Mouse (Mus musculus) forebrain, embryonic 15.5 days (tissue): ENCODE measurements around the gene Iffo2. TPM values are rescaled to one million over a fixed set of nuclear protein-coding genes. Genes with fewer than 3 reads are reported as not detected.

Source experiments
- ATAC-seq: fragments of 200-750 bp; cut with Nextera tagmentation; replicated peaks from 2 replicates; pipeline ENCODE4 v1.8.0; 2017; ENCODE audit warnings: mild to moderate bottlenecking, moderate TSS enrichment, moderate library complexity
- H3K27ac ChIP-seq: fragments of 300-500 bp; sonication (generic); replicated peaks from 2 replicates; pipeline ENCODE4 v1.5.1; 2015; ENCODE audit warnings: mild to moderate bottlenecking, inconsistent platforms
- H3K27me3 ChIP-seq: fragments of 300-500 bp; sonication (generic); 2 replicates; pipeline ENCODE4 v1.6.1; 2015; ENCODE audit warnings: inconsistent platforms
- H3K36me3 ChIP-seq: fragments of 300-500 bp; sonication (generic); 2 replicates; pipeline ENCODE4 v1.6.1; 2015; ENCODE audit warnings: mild to moderate bottlenecking, inconsistent platforms
- H3K4me1 ChIP-seq: fragments of 300-500 bp; sonication (generic); 2 replicates; pipeline ENCODE4 v1.6.1; 2015; ENCODE audit warnings: inconsistent platforms
- H3K4me2 ChIP-seq: fragments of 300-500 bp; sonication (generic); replicated peaks from 2 replicates; pipeline ENCODE4 v1.6.1; 2015; ENCODE audit warnings: mild to moderate bottlenecking, inconsistent platforms
- H3K4me3 ChIP-seq: fragments of 300-500 bp; sonication (generic); 2 replicates; pipeline ENCODE4 v1.5.1; 2015; ENCODE audit warnings: mild to moderate bottlenecking, inconsistent platforms
- H3K9ac ChIP-seq: fragments of 300-500 bp; sonication (generic); replicated peaks from 2 replicates; pipeline ENCODE4 v1.6.1; 2015; ENCODE audit warnings: mild to moderate bottlenecking, inconsistent platforms
- H3K9me3 ChIP-seq: fragments of 300-500 bp; sonication (generic); 2 replicates; pipeline ENCODE4 v1.6.1; 2016; ENCODE audit warnings: inconsistent platforms
- WGBS: fragments of 180-500 bp; shearing (Covaris S2); methylation state at CpG from one replicate; pipeline ENCODE4 v1.1.7; 2015; ENCODE audit warnings: mixed read lengths; 5-methylcytosine and 5-hydroxymethylcytosine counted together
- polyA plus RNA-seq: library from polyadenylated mRNA; unstranded; fragments of >200 nt; fragmentation: Nextera tagmentation; extraction: Ambion mirVana; gene quantifications from 2 replicates; pipeline ENCODE4 v1.2.1, GENCODE M21; 2015

Gene Iffo2
- polyA plus RNA-seq, 1 experiment from 2014 or later = 5.7 TPM

GRCm38 (mm10) chr4:139622373-139623282 is 92.3 kb downstream of the Iffo2 start, which contains the start of gene Aldh4a1:
Gene Aldh4a1, plus strand, starts transcription at chr4:139622866.
- Histone ChIP-seq H3K36me3 (no peaks in the 10 kb centered on the region), H3K4me1 (peaks cover 27% of the 10 kb centered on the region), H3K27ac (peak within 1 kb of the TSS; percentile 94), H3K27me3 (no peaks in the 10 kb centered on the region), H3K4me2 (peak within 1 kb of the TSS; percentile 91), H3K9me3 (no peaks in the 10 kb centered on the region), H3K4me3 (peak within 1 kb of the TSS; percentile 83), H3K9ac (peak within 1 kb of the TSS; percentile 81)
- 1% methylated on average over 38 of the region's 38 CpGs for WGBS
- peak; percentile 100 for ATAC-seq

GRCm38 (mm10) chr4:139623434-139624115 is 93.2 kb downstream of the Iffo2 start:
- Histone ChIP-seq H3K27me3 (no peaks in the 10 kb centered on the region), H3K4me2 (peak overlapping the region; percentile 91), H3K4me3 (peak overlapping the region; percentile 83), H3K9me3 (no peaks in the 10 kb centered on the region), H3K4me1 (peaks cover 27% of the 10 kb centered on the region), H3K27ac (peak overlapping the region; percentile 94; the same call in 1 of the 2 replicates), H3K36me3 (no peaks in the 10 kb centered on the region), H3K9ac (peak overlapping the region; percentile 81)
- WGBS = 23% methylated on average over 21 of the region's 21 CpGs
- ATAC-seq = no peak

DNA sequence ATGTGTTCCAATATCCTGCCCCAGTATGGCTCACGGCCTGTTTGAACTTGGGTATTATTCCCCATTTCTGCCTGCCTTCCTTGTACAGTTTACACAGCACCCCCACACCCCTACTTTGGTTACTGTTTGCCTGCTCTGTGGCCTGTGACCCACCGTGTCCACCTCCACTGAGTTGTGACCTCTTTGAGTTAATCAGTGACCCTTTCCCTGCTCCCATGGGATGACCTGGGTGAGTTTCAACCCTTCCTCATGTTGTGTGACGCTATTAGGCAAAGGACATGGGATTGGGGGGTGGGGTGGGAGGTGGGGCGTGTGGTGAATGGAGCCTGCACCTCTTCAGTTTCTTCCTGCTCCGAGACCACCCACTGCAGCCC is 93.8 kb downstream of the Iffo2 start:
- no peaks in the 10 kb centered on the region for H3K9me3 ChIP-seq
- peak overlapping the region; percentile 81 for H3K9ac ChIP-seq
- peak overlapping the region; percentile 91 for H3K4me2 ChIP-seq
- WGBS = 66% methylated on average over 5 of the region's 5 CpGs
- H3K36me3 ChIP-seq = no peaks in the 10 kb centered on the region
- no peak for ATAC-seq
- peaks cover 27% of the 10 kb centered on the region for H3K4me1 ChIP-seq
- H3K4me3 ChIP-seq = peak overlapping the region; percentile 83
- H3K27me3 ChIP-seq = no peaks in the 10 kb centered on the region
- H3K27ac ChIP-seq = no peak overlapping the region

DNA sequence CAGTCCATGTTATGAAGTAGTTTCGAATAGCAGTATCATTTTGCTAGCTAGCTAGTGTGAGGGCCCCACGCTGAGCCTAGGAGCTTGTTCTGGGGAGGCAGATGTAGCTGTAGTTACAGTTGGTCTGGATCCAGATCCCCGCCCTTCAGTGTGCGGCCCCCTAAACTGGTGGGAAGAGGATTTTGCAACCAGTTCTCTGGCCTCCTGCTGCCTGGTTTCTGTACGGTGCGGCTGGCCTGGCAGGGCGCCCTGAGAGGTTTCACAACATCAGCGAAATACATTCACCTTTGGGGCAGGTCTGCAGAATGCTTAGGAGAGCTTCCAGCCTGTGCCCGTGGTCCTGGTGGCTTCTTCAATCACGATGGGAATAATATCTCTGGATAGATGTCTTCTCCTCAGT is 94.4 kb downstream of the Iffo2 start:
- H3K9ac ChIP-seq = peak overlapping the region; percentile 81; the same call in 1 of the 2 replicates
- peaks cover 27% of the 10 kb centered on the region for H3K4me1 ChIP-seq

GRCm38 (mm10) chr4:139627361-139627760 is 97.0 kb downstream of the Iffo2 start:
- no peak overlapping the region for H3K9ac ChIP-seq
- ATAC-seq = no peak
- WGBS = 96% methylated on average over 11 of the region's 11 CpGs

More for the DNA sequence above, 94.4 kb downstream of the Iffo2 start:
- H3K27me3 ChIP-seq = no peaks in the 10 kb centered on the region
- no peak for ATAC-seq
- 72% methylated on average over 10 of the region's 10 CpGs for WGBS
- peak overlapping the region; percentile 91 for H3K4me2 ChIP-seq
- no peaks in the 10 kb centered on the region for H3K36me3 ChIP-seq
- no peak overlapping the region for H3K4me3 ChIP-seq
- H3K9me3 ChIP-seq = no peaks in the 10 kb centered on the region
- no peak overlapping the region for H3K27ac ChIP-seq

GRCm38 (mm10) chr4:139630171-139630570 is 99.8 kb downstream of the Iffo2 start:
- Histone ChIP-seq H3K4me3 (no peak overlapping the region), H3K9me3 (no peaks in the 10 kb centered on the region), H3K4me2 (no peak overlapping the region), H3K9ac (no peak overlapping the region), H3K27me3 (no peaks in the 10 kb centered on the region), H3K27ac (no peak overlapping the region), H3K4me1 (no peaks in the 10 kb centered on the region), H3K36me3 (no peaks in the 10 kb centered on the region)
- 77% methylated on average over 10 of the region's 10 CpGs for WGBS
- no peak for ATAC-seq

More at GRCm38 (mm10) chr4:139627361-139627760, 97.0 kb downstream of the Iffo2 start:
- no peaks in the 10 kb centered on the region for H3K9me3 ChIP-seq
- no peaks in the 10 kb centered on the region for H3K27me3 ChIP-seq
- H3K4me2 ChIP-seq = no peak overlapping the region
- H3K36me3 ChIP-seq = no peaks in the 10 kb centered on the region
- no peak overlapping the region for H3K27ac ChIP-seq
- H3K4me1 ChIP-seq = peaks cover 18% of the 10 kb centered on the region
- H3K4me3 ChIP-seq = no peak overlapping the region

DNA sequence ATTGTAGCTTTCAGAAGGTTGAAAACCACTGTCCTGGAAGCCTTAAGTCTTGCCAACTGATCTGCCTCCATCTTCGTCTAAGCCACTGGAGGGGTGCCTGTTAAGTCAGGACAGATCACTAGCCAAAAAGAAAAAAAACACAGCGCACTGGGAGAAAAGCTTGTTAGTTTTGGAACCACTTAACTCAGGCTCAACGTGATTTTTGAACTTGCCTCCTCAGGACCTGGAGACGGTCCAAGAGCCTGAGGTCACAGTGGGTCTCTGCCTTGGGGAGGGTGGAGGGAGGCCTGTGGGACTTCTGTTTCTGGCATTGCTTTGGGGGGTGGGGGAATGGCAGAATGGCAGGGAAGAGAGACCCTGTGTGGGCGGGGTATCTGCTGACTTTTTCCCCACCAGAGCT is 100.8 kb downstream of the Iffo2 start:
- H3K9ac ChIP-seq = no peak overlapping the region

GRCm38 (mm10) chr4:139631569-139632253 is 101.4 kb downstream of the Iffo2 start:
- no peaks in the 10 kb centered on the region for H3K27me3 ChIP-seq
- no peak overlapping the region for H3K4me2 ChIP-seq
- no peak overlapping the region for H3K9ac ChIP-seq
- H3K4me3 ChIP-seq = no peak overlapping the region
- H3K4me1 ChIP-seq = no peaks in the 10 kb centered on the region
- 84% methylated on average over 7 of the region's 7 CpGs for WGBS
- no peak overlapping the region for H3K27ac ChIP-seq
- ATAC-seq = no peak
- H3K9me3 ChIP-seq = no peaks in the 10 kb centered on the region
- no peaks in the 10 kb centered on the region for H3K36me3 ChIP-seq

More for the DNA sequence above, 100.8 kb downstream of the Iffo2 start:
- H3K4me3 ChIP-seq = no peak overlapping the region
- no peak overlapping the region for H3K27ac ChIP-seq
- H3K4me2 ChIP-seq = no peak overlapping the region
- no peaks in the 10 kb centered on the region for H3K4me1 ChIP-seq
- no peak for ATAC-seq
- H3K9me3 ChIP-seq = no peaks in the 10 kb centered on the region
- H3K27me3 ChIP-seq = no peaks in the 10 kb centered on the region
- H3K36me3 ChIP-seq = no peaks in the 10 kb centered on the region
- 68% methylated on average over 5 of the region's 5 CpGs for WGBS

DNA sequence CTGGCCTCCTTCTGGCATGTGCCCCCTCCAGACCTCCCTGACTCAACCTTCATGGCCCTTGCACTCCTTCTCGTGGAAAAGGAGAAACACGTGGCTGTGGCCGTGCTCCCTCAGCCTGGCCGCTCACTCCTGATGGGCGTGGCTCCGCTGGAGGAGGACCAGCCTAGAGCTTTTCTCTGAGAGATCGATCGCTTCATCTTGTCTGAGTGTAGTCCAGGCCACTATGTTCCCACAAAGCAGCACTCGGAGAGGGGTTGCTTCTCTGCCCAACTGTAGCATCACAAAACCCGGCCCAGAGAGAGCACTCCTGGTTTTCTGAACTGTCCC is 101.9 kb downstream of the Iffo2 start:
- no peak for ATAC-seq
- Histone ChIP-seq H3K4me1 (no peaks in the 10 kb centered on the region), H3K27ac (no peak overlapping the region), H3K27me3 (no peaks in the 10 kb centered on the region), H3K36me3 (no peaks in the 10 kb centered on the region), H3K4me2 (no peak overlapping the region), H3K4me3 (no peak overlapping the region), H3K9ac (no peak overlapping the region), H3K9me3 (no peaks in the 10 kb centered on the region)
- WGBS = 84% methylated on average over 10 of the region's 10 CpGs

DNA sequence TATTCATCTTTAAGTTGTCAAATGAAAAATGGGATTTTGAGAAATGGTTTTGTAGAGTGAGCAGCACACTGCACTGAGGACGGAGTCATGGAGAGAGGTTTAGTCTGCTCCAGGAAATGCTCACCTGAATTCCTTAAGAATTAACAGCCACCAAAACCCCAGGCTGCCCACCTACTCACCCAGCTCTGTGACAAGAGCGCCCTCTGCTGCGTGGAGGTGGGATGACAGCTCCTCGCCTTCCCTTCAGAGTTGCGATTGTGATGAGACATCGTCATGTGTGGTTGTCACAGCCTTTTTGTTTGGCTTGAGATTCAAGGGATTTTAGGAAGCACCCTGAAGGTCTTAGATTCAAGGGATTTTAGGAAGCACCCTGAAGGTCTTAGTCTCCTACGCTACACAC is 106.0 kb downstream of the Iffo2 start:
- WGBS = 25% methylated on average over 7 of the region's 7 CpGs
- no peak overlapping the region for H3K9ac ChIP-seq
- H3K27ac ChIP-seq = no peak overlapping the region
- H3K4me2 ChIP-seq = no peak overlapping the region
- no peaks in the 10 kb centered on the region for H3K4me1 ChIP-seq
- peaks cover 2% of the 10 kb centered on the region; the same call in 1 of the 2 replicates for H3K27me3 ChIP-seq
- no peaks in the 10 kb centered on the region for H3K9me3 ChIP-seq
- no peak overlapping the region for H3K4me3 ChIP-seq
- no peaks in the 10 kb centered on the region for H3K36me3 ChIP-seq
- no peak for ATAC-seq

DNA sequence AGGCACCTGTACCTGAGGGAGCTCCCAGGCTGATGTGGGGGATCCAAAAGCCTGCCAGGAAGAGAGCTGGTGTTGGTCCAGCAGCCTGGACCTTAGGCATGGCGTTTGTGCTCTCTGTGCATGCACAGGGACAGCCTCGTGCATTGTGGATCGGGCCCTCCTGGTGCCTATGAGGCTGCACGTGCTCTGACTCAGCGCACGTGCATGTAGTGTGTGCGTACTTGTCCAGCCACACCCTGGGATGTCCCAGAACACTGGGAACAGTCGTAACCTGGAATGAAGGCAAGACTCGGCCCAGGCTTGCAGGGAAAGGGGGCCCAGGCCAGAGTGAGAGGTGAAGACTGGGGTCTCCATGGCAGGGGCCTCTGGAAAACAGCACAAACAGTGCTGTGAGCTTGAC is 107.5 kb downstream of the Iffo2 start:
- H3K4me2 ChIP-seq = no peak overlapping the region
- no peaks in the 10 kb centered on the region for H3K9me3 ChIP-seq
- H3K27ac ChIP-seq = no peak overlapping the region
- 88% methylated on average over 9 of the region's 9 CpGs for WGBS
- H3K36me3 ChIP-seq = no peaks in the 10 kb centered on the region
- H3K4me3 ChIP-seq = no peak overlapping the region
- ATAC-seq = no peak
- H3K4me1 ChIP-seq = peaks cover 7% of the 10 kb centered on the region
- peaks cover 5% of the 10 kb centered on the region; the same call in 1 of the 2 replicates for H3K27me3 ChIP-seq
- H3K9ac ChIP-seq = no peak overlapping the region

DNA sequence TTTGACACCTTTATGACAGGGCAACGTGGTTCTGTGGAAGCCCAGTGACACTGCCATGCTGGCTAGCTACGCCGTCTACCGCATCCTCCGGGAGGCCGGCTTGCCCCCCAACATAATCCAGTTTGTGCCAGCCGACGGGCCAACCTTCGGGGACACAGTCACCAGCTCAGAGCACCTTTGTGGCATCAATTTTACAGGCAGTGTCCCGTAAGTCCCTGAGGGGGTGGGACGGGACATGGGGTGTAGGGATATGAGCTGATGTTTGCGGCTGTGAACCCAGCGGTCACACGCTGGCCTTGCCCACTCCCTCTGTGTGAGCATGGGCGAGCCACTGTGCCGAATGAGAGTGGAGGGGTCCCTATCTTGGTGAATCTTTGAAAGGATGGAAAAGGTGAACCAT is 108.0 kb downstream of the Iffo2 start:
- H3K9ac ChIP-seq = no peak overlapping the region
- peaks cover 7% of the 10 kb centered on the region for H3K4me1 ChIP-seq
- H3K9me3 ChIP-seq = no peaks in the 10 kb centered on the region
- no peak overlapping the region for H3K4me3 ChIP-seq
- H3K4me2 ChIP-seq = no peak overlapping the region
- H3K36me3 ChIP-seq = no peaks in the 10 kb centered on the region
- 94% methylated on average over 16 of the region's 16 CpGs for WGBS
- no peak overlapping the region for H3K27ac ChIP-seq
- no peak for ATAC-seq
- peaks cover 5% of the 10 kb centered on the region; the same call in 1 of the 2 replicates for H3K27me3 ChIP-seq
